Mouse (Mus musculus): ENCODE measurements around the gene Rfxank.

Rfxank gene

GRCm38 (mm10) chr8:70139026-70139857 lies at the start of gene Rfxank, which contains the start of the genes Borcs8 and Mef2b:
Rfxank (minus strand) TSS chr8:70139154.
Borcs8 (plus strand) TSS chr8:70139499.
Mef2b (plus strand) TSS chr8:70139711.
- H3K36me3 ChIP-seq (ENCODE audit: insufficient read depth, low read length) = peaks cover 51% of the 10 kb centered on the region
- H3K4me1 ChIP-seq (replicated peaks; ENCODE audit: low read depth, low read length) = peaks cover 47% of the 10 kb centered on the region
- H3K4me3 ChIP-seq (replicated peaks; ENCODE audit: low read length) = peak within 1 kb of the TSS; percentile 95
- H3K9me3 ChIP-seq (ENCODE audit: low read length) = no peaks in the 10 kb centered on the region
- TF ChIP-seq POU5F1 (IDR thresholded peaks at IDR 0.05; ENCODE audit: borderline replicate concordance, low read length) = no peak
- no peak for TF ChIP-seq CTCF (conservative IDR thresholded peaks at IDR 0.05; ENCODE audit: low read length)
- TF ChIP-seq NANOG (IDR thresholded peaks at IDR 0.05; ENCODE audit: borderline replicate concordance, low read length) = no peak
- H3K27me3 ChIP-seq (ENCODE audit: insufficient read depth, low read length) = no peaks in the 10 kb centered on the region

GRCm38 (mm10) chr8:70188707-70189106 lies 49.8 kb upstream of the Rfxank start:
- H3K4me3 ChIP-seq (replicated peaks; ENCODE audit: low read length) = no peak overlapping the region
- H3K27me3 ChIP-seq (ENCODE audit: insufficient read depth, low read length) = peaks cover 2% of the 10 kb centered on the region
- H3K9me3 ChIP-seq (ENCODE audit: low read length) = no peaks in the 10 kb centered on the region
- TF ChIP-seq CTCF (conservative IDR thresholded peaks at IDR 0.05; ENCODE audit: low read length) (no peak), NANOG (IDR thresholded peaks at IDR 0.05; ENCODE audit: borderline replicate concordance, low read length) (no peak)
- peaks cover 30% of the 10 kb centered on the region for H3K4me1 ChIP-seq (replicated peaks; ENCODE audit: low read depth, low read length)
- H3K36me3 ChIP-seq (ENCODE audit: insufficient read depth, low read length) = peaks cover 57% of the 10 kb centered on the region

- peaks cover 2% of the 10 kb centered on the region for H3K27me3 ChIP-seq (ENCODE audit: insufficient read depth, low read length)
- H3K36me3 ChIP-seq (ENCODE audit: insufficient read depth, low read length) = peaks cover 50% of the 10 kb centered on the region
- no peaks in the 10 kb centered on the region for H3K9me3 ChIP-seq (ENCODE audit: low read length)
- H3K4me3 ChIP-seq (replicated peaks; ENCODE audit: low read length) = no peak overlapping the region
- TF ChIP-seq NANOG (IDR thresholded peaks at IDR 0.05; ENCODE audit: borderline replicate concordance, low read length) (no peak), POU5F1 (IDR thresholded peaks at IDR 0.05; ENCODE audit: borderline replicate concordance, low read length) (no peak), CTCF (conservative IDR thresholded peaks at IDR 0.05; ENCODE audit: low read length) (no peak)
- peaks cover 60% of the 10 kb centered on the region for H3K4me1 ChIP-seq (replicated peaks; ENCODE audit: low read depth, low read length)
These were observed 44.2 kb upstream of the Rfxank start for GRCm38 (mm10) chr8:70183194-70183593.

GRCm38 (mm10) chr8:70181903-70182252 lies 42.9 kb upstream of the Rfxank start:
- Histone ChIP-seq H3K27me3 (ENCODE audit: insufficient read depth, low read length) (peaks cover 2% of the 10 kb centered on the region), H3K9me3 (ENCODE audit: low read length) (no peaks in the 10 kb centered on the region), H3K4me1 (replicated peaks; ENCODE audit: low read depth, low read length) (peaks cover 57% of the 10 kb centered on the region), H3K4me3 (replicated peaks; ENCODE audit: low read length) (peak overlapping the region; percentile 49; the same call in 1 of the 2 replicates), H3K36me3 (ENCODE audit: insufficient read depth, low read length) (peaks cover 52% of the 10 kb centered on the region)
- TF ChIP-seq CTCF (conservative IDR thresholded peaks at IDR 0.05; ENCODE audit: low read length) = no peak
- TF ChIP-seq NANOG (IDR thresholded peaks at IDR 0.05; ENCODE audit: borderline replicate concordance, low read length) = no peak
- no peak for TF ChIP-seq POU5F1 (IDR thresholded peaks at IDR 0.05; ENCODE audit: borderline replicate concordance, low read length)

GRCm38 (mm10) chr8:70181212-70181902 lies 42.4 kb upstream of the Rfxank start:
- peaks cover 57% of the 10 kb centered on the region for H3K36me3 ChIP-seq (ENCODE audit: insufficient read depth, low read length)
- H3K4me1 ChIP-seq (replicated peaks; ENCODE audit: low read depth, low read length) = peaks cover 52% of the 10 kb centered on the region
- H3K9me3 ChIP-seq (ENCODE audit: low read length) = no peaks in the 10 kb centered on the region
- TF ChIP-seq CTCF (conservative IDR thresholded peaks at IDR 0.05; ENCODE audit: low read length) (no peak), NANOG (IDR thresholded peaks at IDR 0.05; ENCODE audit: borderline replicate concordance, low read length) (no peak), POU5F1 (IDR thresholded peaks at IDR 0.05; ENCODE audit: borderline replicate concordance, low read length) (no peak)
- peak overlapping the region; percentile 49 for H3K4me3 ChIP-seq (replicated peaks; ENCODE audit: low read length)
- peaks cover 2% of the 10 kb centered on the region for H3K27me3 ChIP-seq (ENCODE audit: insufficient read depth, low read length)

GRCm38 (mm10) chr8:70179082-70179481 lies 40.1 kb upstream of the Rfxank start:
- H3K4me3 ChIP-seq (replicated peaks; ENCODE audit: low read length) = no peak overlapping the region
- no peaks in the 10 kb centered on the region for H3K9me3 ChIP-seq (ENCODE audit: low read length)
- H3K36me3 ChIP-seq (ENCODE audit: insufficient read depth, low read length) = peaks cover 65% of the 10 kb centered on the region
- peaks cover 51% of the 10 kb centered on the region for H3K4me1 ChIP-seq (replicated peaks; ENCODE audit: low read depth, low read length)
- TF ChIP-seq POU5F1 (IDR thresholded peaks at IDR 0.05; ENCODE audit: borderline replicate concordance, low read length) = no peak
- 0 out of 2 replicates have a peak, but pooled peaks have one; percentile 15 for TF ChIP-seq CTCF (conservative IDR thresholded peaks at IDR 0.05; ENCODE audit: low read length)
- no peaks in the 10 kb centered on the region for H3K27me3 ChIP-seq (ENCODE audit: insufficient read depth, low read length)

- TF ChIP-seq NANOG (IDR thresholded peaks at IDR 0.05; ENCODE audit: borderline replicate concordance, low read length) (no peak), CTCF (conservative IDR thresholded peaks at IDR 0.05; ENCODE audit: low read length) (peak; percentile 14; the same call in 1 of the 2 replicates)
- Histone ChIP-seq H3K4me1 (replicated peaks; ENCODE audit: low read depth, low read length) (peaks cover 51% of the 10 kb centered on the region), H3K9me3 (ENCODE audit: low read length) (no peaks in the 10 kb centered on the region), H3K36me3 (ENCODE audit: insufficient read depth, low read length) (peaks cover 66% of the 10 kb centered on the region), H3K4me3 (replicated peaks; ENCODE audit: low read length) (no peak overlapping the region), H3K27me3 (ENCODE audit: insufficient read depth, low read length) (no peaks in the 10 kb centered on the region)
These were observed 39.3 kb upstream of the Rfxank start for GRCm38 (mm10) chr8:70178231-70178630.

- TF ChIP-seq CTCF (conservative IDR thresholded peaks at IDR 0.05; ENCODE audit: low read length) (no peak), POU5F1 (IDR thresholded peaks at IDR 0.05; ENCODE audit: borderline replicate concordance, low read length) (no peak), NANOG (IDR thresholded peaks at IDR 0.05; ENCODE audit: borderline replicate concordance, low read length) (no peak)
- Histone ChIP-seq H3K9me3 (ENCODE audit: low read length) (no peaks in the 10 kb centered on the region), H3K36me3 (ENCODE audit: insufficient read depth, low read length) (peaks cover 39% of the 10 kb centered on the region), H3K4me1 (replicated peaks; ENCODE audit: low read depth, low read length) (peaks cover 40% of the 10 kb centered on the region), H3K4me3 (replicated peaks; ENCODE audit: low read length) (no peak overlapping the region), H3K27me3 (ENCODE audit: insufficient read depth, low read length) (no peaks in the 10 kb centered on the region)
These were observed 35.1 kb upstream of the Rfxank start for GRCm38 (mm10) chr8:70174079-70174478.
